ENCODE assay signal across 8 mouse cellular contexts in the genomic region with DNA sequence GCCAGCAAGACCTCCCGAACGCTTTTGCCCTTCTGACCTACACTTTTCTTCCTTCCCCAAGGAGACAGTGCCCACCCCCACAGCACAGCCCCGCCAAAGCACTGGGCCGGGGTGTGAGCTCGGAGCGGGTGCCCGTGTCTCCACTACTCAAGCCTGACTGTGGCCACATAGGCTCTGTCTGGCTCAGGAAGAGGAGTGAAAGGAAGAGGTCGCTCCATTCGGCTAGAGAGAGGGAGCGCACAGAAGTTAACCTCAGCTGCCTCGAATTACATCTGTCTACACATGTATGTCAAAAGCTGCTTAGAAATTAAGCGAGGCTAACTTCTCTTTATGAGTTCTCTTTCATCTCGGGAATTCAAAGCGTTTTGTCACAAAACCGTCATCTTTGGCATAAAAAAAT.
DNase-seq lines count a peak whose midpoint lies in the region; ATAC-seq and TF ChIP-seq lines count a peak whose summit lies in the region.

No protein-coding gene starts in this region.

- no peaks in the 10 kb centered on the region for H3K27me3 ChIP-seq in testis, adult 2 months (ENCODE audit: control insufficient read depth, insufficient read depth, low read length)
- no peaks in the 10 kb centered on the region; the same call in 1 of the 2 replicates for H3K27me3 ChIP-seq in embryonic facial prominence, embryonic 13.5 days
- H3K27me3 ChIP-seq in heart, embryonic 16.5 days (ENCODE audit: control insufficient read depth, insufficient read depth, low read length): no peaks in the 10 kb centered on the region
- no peaks in the 10 kb centered on the region for H3K27me3 ChIP-seq in limb, embryonic 14.5 days (ENCODE audit: control insufficient read depth, insufficient read depth, low read length)
- H3K27me3 ChIP-seq in midbrain, embryonic 16.5 days (ENCODE audit: control insufficient read depth, insufficient read depth, low read depth, low read length): no peaks in the 10 kb centered on the region

- peak overlapping the region; percentile 71 for H3K4me2 ChIP-seq in embryonic facial prominence, embryonic 13.5 days
- peak overlapping the region; percentile 68 for H3K4me2 ChIP-seq in heart, embryonic 16.5 days (ENCODE audit: low read depth, low read length)
- peak overlapping the region; percentile 69 for H3K4me2 ChIP-seq in limb, embryonic 14.5 days (replicated peaks; ENCODE audit: low read depth, low read length, severe bottlenecking)
- peak overlapping the region; percentile 70 for H3K4me2 ChIP-seq in midbrain, embryonic 16.5 days (ENCODE audit: low read length)

- peak overlapping the region; percentile 25 for H3K4me3 ChIP-seq in testis, adult 2 months (ENCODE audit: control insufficient read depth, low read depth, low read length)
- peak overlapping the region; percentile 38 for H3K4me3 ChIP-seq in embryonic facial prominence, embryonic 13.5 days
- peak overlapping the region; percentile 44 for H3K4me3 ChIP-seq in heart, embryonic 16.5 days (ENCODE audit: low read length)
- H3K4me3 ChIP-seq in limb, embryonic 14.5 days (replicated peaks; ENCODE audit: low read length): peak overlapping the region; percentile 34
- peak overlapping the region; percentile 33 for H3K4me3 ChIP-seq in midbrain, embryonic 16.5 days (ENCODE audit: low read depth, low read length)

- no peaks in the 10 kb centered on the region for H3K36me3 ChIP-seq in testis, adult 2 months (ENCODE audit: control insufficient read depth, insufficient read depth, low read length)
- H3K36me3 ChIP-seq in embryonic facial prominence, embryonic 13.5 days: no peaks in the 10 kb centered on the region
- no peaks in the 10 kb centered on the region for H3K36me3 ChIP-seq in heart, embryonic 16.5 days (ENCODE audit: control insufficient read depth, insufficient read depth)
- no peaks in the 10 kb centered on the region for H3K36me3 ChIP-seq in limb, embryonic 14.5 days (ENCODE audit: control insufficient read depth, insufficient read depth, low read length)
- no peaks in the 10 kb centered on the region for H3K36me3 ChIP-seq in midbrain, embryonic 16.5 days (ENCODE audit: control insufficient read depth, insufficient read depth, low read length)

- no peak for DNase-seq in testis, postnatal 14 days (ENCODE audit: low spot score)
- DNase-seq in limb, embryonic 14.5 days (ENCODE audit: low spot score): peak; percentile 31
- peak; percentile 35 for DNase-seq in thymus, postnatal 25 days
- DNase-seq in layer of hippocampus, adult 8-10 months (ENCODE audit: low spot score in 2 of 2): no peak

- TF ChIP-seq POLR2A in testis, adult 2 months (IDR thresholded peaks at IDR 0.05; ENCODE audit: control insufficient read depth, low read depth, low read length): no peak
- TF ChIP-seq POLR2A in limb, embryonic 14.5 days (IDR thresholded peaks at IDR 0.05; ENCODE audit: borderline replicate concordance, extremely low read depth, insufficient read depth, insufficient read length): no peak

- no peak for TF ChIP-seq CTCF in testis, adult 2 months (IDR thresholded peaks at IDR 0.05; ENCODE audit: control insufficient read depth, insufficient read depth, insufficient replicate concordance, low read depth, low read length)

- no peaks in the 10 kb centered on the region for H3K9me3 ChIP-seq in embryonic facial prominence, embryonic 13.5 days
- no peaks in the 10 kb centered on the region for H3K9me3 ChIP-seq in heart, embryonic 16.5 days (replicated peaks; ENCODE audit: control insufficient read depth, low read length)
- H3K9me3 ChIP-seq in limb, embryonic 14.5 days (ENCODE audit: control insufficient read depth, low read length): no peaks in the 10 kb centered on the region
- H3K9me3 ChIP-seq in midbrain, embryonic 16.5 days (replicated peaks; ENCODE audit: control insufficient read depth, low read length, poor library complexity, severe bottlenecking): no peaks in the 10 kb centered on the region

- 0 out of 2 replicates have a peak overlapping the region, but pooled peaks have one; percentile 49 for H3K9ac ChIP-seq in embryonic facial prominence, embryonic 13.5 days
- peak overlapping the region; percentile 55; the same call in 1 of the 2 replicates for H3K9ac ChIP-seq in heart, embryonic 16.5 days (ENCODE audit: low read length)
- no peak overlapping the region for H3K9ac ChIP-seq in limb, embryonic 14.5 days (ENCODE audit: low read depth, low read length, severe bottlenecking)
- H3K9ac ChIP-seq in midbrain, embryonic 16.5 days (ENCODE audit: low read depth, low read length): 0 out of 2 replicates have a peak overlapping the region, but pooled peaks have one; percentile 43

- under 1% methylated on average over 15 of the region's 15 CpGs for WGBS in embryonic facial prominence, embryonic 13.5 days
- 3% methylated on average over 15 of the region's 15 CpGs for WGBS in heart, embryonic 16.5 days
- under 1% methylated on average over 15 of the region's 15 CpGs for WGBS in limb, embryonic 14.5 days
- under 1% methylated on average over 15 of the region's 15 CpGs for WGBS in midbrain, embryonic 16.5 days

- H3K4me1 ChIP-seq in testis, adult 2 months (ENCODE audit: control insufficient read depth, insufficient read depth, low read length): peaks cover 11% of the 10 kb centered on the region
- H3K4me1 ChIP-seq in embryonic facial prominence, embryonic 13.5 days: peaks cover 27% of the 10 kb centered on the region
- H3K4me1 ChIP-seq in heart, embryonic 16.5 days (ENCODE audit: control insufficient read depth, insufficient read depth, low read length): peaks cover 9% of the 10 kb centered on the region
- H3K4me1 ChIP-seq in limb, embryonic 14.5 days (ENCODE audit: control insufficient read depth, insufficient read depth, low read length): peaks cover 17% of the 10 kb centered on the region
- H3K4me1 ChIP-seq in midbrain, embryonic 16.5 days (ENCODE audit: control insufficient read depth, insufficient read depth, low read length): peaks cover 16% of the 10 kb centered on the region

- peak; percentile 63; the same call in 1 of the 2 replicates for ATAC-seq in embryonic facial prominence, embryonic 13.5 days (ENCODE audit: insufficient number of reproducible peaks, insufficient read depth, low FRiP score, low TSS enrichment, low read depth)
- no peak; the same call in none of the 2 replicates for ATAC-seq in heart, embryonic 16.5 days (replicated peaks; ENCODE audit: extremely low read depth, insufficient read depth, low FRiP score)
- ATAC-seq in limb, embryonic 14.5 days (ENCODE audit: low FRiP score, low read depth): peak; percentile 58
- ATAC-seq in midbrain, embryonic 16.5 days: peak; percentile 84

- no peak overlapping the region for H3K27ac ChIP-seq in testis, adult 2 months (ENCODE audit: control insufficient read depth, insufficient read depth, low read depth, low read length)
- no peak overlapping the region for H3K27ac ChIP-seq in embryonic facial prominence, embryonic 13.5 days
- no peak overlapping the region for H3K27ac ChIP-seq in heart, embryonic 16.5 days (ENCODE audit: low read length)
- H3K27ac ChIP-seq in limb, embryonic 14.5 days (replicated peaks; ENCODE audit: low read depth, low read length): no peak overlapping the region
- no peak overlapping the region for H3K27ac ChIP-seq in midbrain, embryonic 16.5 days (ENCODE audit: low read length)

Comparison
In these comparisons a context has a peak if more than half of its experiments do, and no peak if none do; other contexts are left out.
1. DNase-seq: peak in limb, embryonic 14.5 days (single experiment) and thymus, postnatal 25 days (single experiment); none in testis, postnatal 14 days (single experiment) and layer of hippocampus, adult 8-10 months (0 of 2).
2. Peak in every context shown above with its lines, with median percentiles within 50 percentile points of each other: H3K4me3 ChIP-seq and H3K4me2 ChIP-seq.